Mouse (Mus musculus): ENCODE measurements around the gene Clasrp. TPM values are rescaled to one million over a fixed set of nuclear protein-coding genes. Genes with fewer than 3 reads are reported as not detected.

Clasrp gene
- polyA plus RNA-seq, 1 experiment from 2014 or later: 54.0 TPM

- peak overlapping the region; percentile 94 for H3K4me3 ChIP-seq
- 28% methylated on average over 11 of the region's 11 CpGs for whole genome bisulfite sequencing
- 0 out of 2 replicates have a peak, but pooled peaks cover 5% of the 10 kb centered on the region for H3K9me3 ChIP-seq (replicated peaks)
- H3K36me3 ChIP-seq (ENCODE audit: poor library complexity, severe bottlenecking): peaks cover 36% of the 10 kb centered on the region
- ATAC-seq: no peak
- H3K4me1 ChIP-seq: peaks cover 48% of the 10 kb centered on the region
- H3K4me2 ChIP-seq: peak overlapping the region; percentile 99
- H3K9ac ChIP-seq: peak overlapping the region; percentile 98
- no peaks in the 10 kb centered on the region for H3K27me3 ChIP-seq
- no peak overlapping the region for H3K27ac ChIP-seq
Observed at GRCm38 (mm10) chr7:19560491-19561260, 43.6 kb downstream of the Clasrp start.

DNA sequence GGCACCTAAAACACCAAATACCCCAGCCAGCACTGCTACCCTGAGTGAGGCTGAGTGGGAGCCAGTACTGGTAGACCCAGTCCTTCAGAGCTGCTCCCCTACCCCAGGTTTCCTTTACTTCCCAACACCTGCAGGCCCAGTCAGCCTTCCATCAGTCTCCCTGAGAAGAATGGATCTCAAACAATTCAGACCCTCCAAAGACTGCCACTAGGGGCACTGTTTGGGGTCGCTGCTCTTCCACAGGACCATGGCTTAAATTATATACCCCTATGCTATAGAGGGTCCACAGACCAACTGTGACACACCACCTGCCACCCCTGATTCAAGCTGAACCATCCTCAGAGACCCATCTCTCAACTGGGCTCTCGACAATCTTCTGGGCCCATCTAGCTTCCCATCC is 45.3 kb downstream of the Clasrp start:
- Histone ChIP-seq H3K4me2 (peak overlapping the region; percentile 33), H3K9me3 (replicated peaks) (no peaks in the 10 kb centered on the region), H3K9ac (no peak overlapping the region), H3K4me3 (0 out of 2 replicates have a peak overlapping the region, but pooled peaks have one; percentile 4), H3K27me3 (no peaks in the 10 kb centered on the region), H3K27ac (no peak overlapping the region), H3K36me3 (ENCODE audit: poor library complexity, severe bottlenecking) (peaks cover 29% of the 10 kb centered on the region), H3K4me1 (peaks cover 48% of the 10 kb centered on the region)
- 40% methylated on average over 2 of the region's 2 CpGs for WGBS
- ATAC-seq: no peak

GRCm38 (mm10) chr7:19557982-19558900 is 46.0 kb downstream of the Clasrp start:
- Histone ChIP-seq H3K4me2 (peak overlapping the region; percentile 33), H3K4me3 (0 out of 2 replicates have a peak overlapping the region, but pooled peaks have one; percentile 4), H3K9me3 (replicated peaks) (no peaks in the 10 kb centered on the region), H3K36me3 (ENCODE audit: poor library complexity, severe bottlenecking) (peaks cover 32% of the 10 kb centered on the region), H3K4me1 (peaks cover 43% of the 10 kb centered on the region), H3K27ac (no peak overlapping the region), H3K9ac (0 out of 2 replicates have a peak overlapping the region, but pooled peaks have one; percentile 9), H3K27me3 (no peaks in the 10 kb centered on the region)
- ATAC-seq: no peak
- 95% methylated on average over 6 of the region's 6 CpGs for WGBS

DNA sequence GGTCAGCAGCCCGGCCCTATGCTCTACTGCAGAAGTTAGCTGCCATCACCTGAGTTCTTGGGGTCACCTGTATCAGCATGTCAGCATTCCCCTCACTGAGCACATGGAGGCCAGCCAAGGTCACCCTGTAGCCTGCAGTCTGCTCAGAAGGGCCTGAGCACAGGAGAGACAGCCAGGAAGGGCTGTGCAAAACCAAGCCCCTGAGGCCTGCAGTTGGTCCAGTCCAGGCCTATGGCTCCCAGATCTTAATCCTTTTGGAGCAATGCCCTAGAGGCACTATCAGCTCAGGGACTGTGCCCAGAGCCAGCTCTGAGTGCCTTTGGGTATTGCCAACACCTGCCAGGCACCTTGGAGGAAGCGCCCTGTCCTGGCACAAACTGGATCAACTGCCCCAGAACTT is 47.2 kb downstream of the Clasrp start:
- 100% methylated on average over 2 of the region's 2 CpGs for WGBS
- H3K4me1 ChIP-seq: peaks cover 36% of the 10 kb centered on the region

DNA sequence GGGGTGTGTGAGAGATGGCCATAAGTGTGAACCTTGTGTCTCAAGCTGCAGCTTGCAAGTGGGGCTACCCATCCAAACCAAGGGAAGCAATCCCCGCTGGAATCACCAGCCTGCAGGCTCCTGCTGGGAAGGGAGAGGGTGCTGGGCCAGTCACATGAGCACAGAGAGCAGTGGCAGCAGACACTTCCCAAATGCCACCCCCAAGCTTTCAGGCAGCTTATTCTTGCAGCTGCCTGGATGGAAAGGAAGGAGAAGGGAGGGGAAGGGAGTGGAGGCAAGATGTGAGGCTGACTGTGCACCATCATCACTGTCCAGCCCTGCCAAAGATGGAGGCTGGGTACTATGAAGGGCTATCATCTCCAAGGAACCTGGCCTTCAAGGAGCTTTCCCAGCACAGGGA is 50.1 kb downstream of the Clasrp start:
- Histone ChIP-seq H3K36me3 (ENCODE audit: poor library complexity, severe bottlenecking) (peaks cover 45% of the 10 kb centered on the region), H3K4me1 (peaks cover 13% of the 10 kb centered on the region), H3K27me3 (no peaks in the 10 kb centered on the region), H3K4me3 (no peak overlapping the region), H3K27ac (no peak overlapping the region), H3K9me3 (replicated peaks) (no peaks in the 10 kb centered on the region), H3K4me2 (no peak overlapping the region), H3K9ac (no peak overlapping the region)
- 65% methylated on average over 1 of the region's 1 CpGs for WGBS
- no peak for ATAC-seq

More for the DNA sequence above, 47.2 kb downstream of the Clasrp start:
- Histone ChIP-seq H3K9me3 (replicated peaks) (no peaks in the 10 kb centered on the region), H3K4me2 (no peak overlapping the region), H3K4me3 (no peak overlapping the region), H3K9ac (no peak overlapping the region), H3K36me3 (ENCODE audit: poor library complexity, severe bottlenecking) (peaks cover 42% of the 10 kb centered on the region), H3K27me3 (no peaks in the 10 kb centered on the region), H3K27ac (no peak overlapping the region)
- no peak for ATAC-seq

GRCm38 (mm10) chr7:19552443-19552842 is 51.8 kb downstream of the Clasrp start:
- H3K4me1 ChIP-seq: no peaks in the 10 kb centered on the region
- no peak overlapping the region for H3K9ac ChIP-seq
- no peaks in the 10 kb centered on the region for H3K9me3 ChIP-seq (replicated peaks)
- H3K36me3 ChIP-seq (ENCODE audit: poor library complexity, severe bottlenecking): peaks cover 39% of the 10 kb centered on the region
- H3K4me3 ChIP-seq: no peak overlapping the region
- no peak for ATAC-seq
- 70% methylated on average over 2 of the region's 2 CpGs for WGBS
- H3K27me3 ChIP-seq: no peaks in the 10 kb centered on the region
- H3K4me2 ChIP-seq: no peak overlapping the region
- H3K27ac ChIP-seq: no peak overlapping the region

GRCm38 (mm10) chr7:19551634-19552033 is 52.7 kb downstream of the Clasrp start:
- no peak for ATAC-seq
- no peak overlapping the region for H3K4me2 ChIP-seq

GRCm38 (mm10) chr7:19549394-19549793 is 54.9 kb downstream of the Clasrp start:
- H3K4me1 ChIP-seq: 0 out of 2 replicates have a peak, but pooled peaks cover 6% of the 10 kb centered on the region
- H3K36me3 ChIP-seq (ENCODE audit: poor library complexity, severe bottlenecking): peaks cover 25% of the 10 kb centered on the region
- H3K4me3 ChIP-seq: no peak overlapping the region
- no peak overlapping the region for H3K27ac ChIP-seq
- no peaks in the 10 kb centered on the region for H3K27me3 ChIP-seq
- H3K9ac ChIP-seq: no peak overlapping the region
- H3K9me3 ChIP-seq (replicated peaks): no peaks in the 10 kb centered on the region
- ATAC-seq: no peak
- 94% methylated on average over 10 of the region's 10 CpGs for WGBS
- no peak overlapping the region for H3K4me2 ChIP-seq

More at GRCm38 (mm10) chr7:19551634-19552033, 52.7 kb downstream of the Clasrp start:
- no peak overlapping the region for H3K9ac ChIP-seq
- H3K4me3 ChIP-seq: no peak overlapping the region
- no peak overlapping the region for H3K27ac ChIP-seq
- no peaks in the 10 kb centered on the region for H3K27me3 ChIP-seq
- H3K4me1 ChIP-seq: 0 out of 2 replicates have a peak, but pooled peaks cover 4% of the 10 kb centered on the region
- 90% methylated on average over 5 of the region's 5 CpGs for WGBS
- H3K9me3 ChIP-seq (replicated peaks): no peaks in the 10 kb centered on the region
- peaks cover 35% of the 10 kb centered on the region for H3K36me3 ChIP-seq (ENCODE audit: poor library complexity, severe bottlenecking)

DNA sequence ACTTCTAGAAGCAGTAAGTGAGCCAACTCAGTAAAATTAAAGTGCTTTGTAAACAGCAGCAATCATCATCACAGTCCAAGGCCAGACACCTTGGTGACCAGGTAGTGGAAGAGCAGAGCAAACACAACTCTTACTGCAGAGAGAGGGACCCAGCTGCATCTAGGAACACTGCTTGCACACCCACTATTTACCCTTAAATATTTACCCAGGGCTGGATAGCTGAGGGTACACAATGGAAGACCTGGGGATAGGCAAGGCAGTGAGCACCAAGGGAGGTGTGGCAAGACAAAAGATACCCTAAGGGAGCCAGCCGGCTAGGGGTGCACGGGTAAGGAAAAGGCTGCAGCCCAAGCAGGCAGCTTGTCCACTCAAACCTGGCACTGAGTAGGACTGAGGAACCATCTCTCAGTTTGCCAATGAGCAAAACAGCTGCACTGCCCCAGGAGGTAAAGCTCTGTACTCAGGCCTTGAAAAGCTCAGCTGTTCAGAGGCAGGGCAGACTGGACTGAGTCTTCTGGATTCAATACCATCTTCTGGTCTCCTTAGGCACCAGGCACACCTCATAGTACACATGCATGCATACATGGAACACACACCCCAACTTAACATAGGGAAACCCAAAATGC is 56.8 kb downstream of the Clasrp start:
- Histone ChIP-seq H3K4me1 (peaks cover 13% of the 10 kb centered on the region), H3K36me3 (ENCODE audit: poor library complexity, severe bottlenecking) (peaks cover 8% of the 10 kb centered on the region; the same call in 1 of the 2 replicates), H3K27ac (no peak overlapping the region), H3K4me3 (no peak overlapping the region), H3K4me2 (no peak overlapping the region), H3K9me3 (replicated peaks) (no peaks in the 10 kb centered on the region), H3K9ac (no peak overlapping the region), H3K27me3 (no peaks in the 10 kb centered on the region)
- WGBS: 49% methylated on average over 2 of the region's 2 CpGs
- no peak for ATAC-seq

DNA sequence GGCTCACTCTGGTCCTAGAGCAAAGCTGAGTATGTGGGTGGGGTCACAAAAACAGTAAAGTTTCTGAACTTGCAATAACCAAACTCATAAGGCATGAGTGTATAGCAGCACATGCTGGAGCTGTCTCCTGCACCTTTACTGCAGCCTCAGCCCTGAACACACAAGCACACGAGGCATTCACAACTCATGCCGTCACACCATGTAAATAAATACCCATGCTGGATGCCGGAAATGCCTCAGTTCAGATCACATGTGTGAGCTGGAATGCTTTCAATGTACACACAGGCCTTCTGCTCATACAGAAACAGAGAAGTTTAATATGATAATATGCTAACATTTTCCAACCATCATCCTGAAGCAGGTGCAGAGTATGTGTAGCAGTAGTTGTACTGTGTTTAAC is 58.3 kb downstream of the Clasrp start:
- H3K9me3 ChIP-seq (replicated peaks): no peaks in the 10 kb centered on the region
- peaks cover 27% of the 10 kb centered on the region for H3K4me1 ChIP-seq
- no peaks in the 10 kb centered on the region for H3K36me3 ChIP-seq (ENCODE audit: poor library complexity, severe bottlenecking)
- H3K4me3 ChIP-seq: no peak overlapping the region
- H3K4me2 ChIP-seq: no peak overlapping the region
- no peak for ATAC-seq
- 73% methylated on average over 3 of the region's 3 CpGs for WGBS
- no peak overlapping the region for H3K9ac ChIP-seq
- H3K27me3 ChIP-seq: no peaks in the 10 kb centered on the region
- no peak overlapping the region for H3K27ac ChIP-seq

GRCm38 (mm10) chr7:19543584-19543983 is 60.7 kb downstream of the Clasrp start:
- no peak overlapping the region for H3K4me2 ChIP-seq
- no peak overlapping the region for H3K9ac ChIP-seq
- no peak overlapping the region for H3K27ac ChIP-seq
- no peaks in the 10 kb centered on the region for H3K9me3 ChIP-seq (replicated peaks)
- H3K27me3 ChIP-seq: no peaks in the 10 kb centered on the region
- H3K36me3 ChIP-seq (ENCODE audit: poor library complexity, severe bottlenecking): no peaks in the 10 kb centered on the region
- no peak for ATAC-seq
- no peak overlapping the region for H3K4me3 ChIP-seq
- H3K4me1 ChIP-seq: peaks cover 32% of the 10 kb centered on the region
- WGBS: 55% methylated on average over 6 of the region's 6 CpGs
